Mouse (Mus musculus): Measurements from ENCODE around the gene Slc17a5.
"Not testable (repeated sequence)": the region's sequence is repeated elsewhere in the genome, so short reads cannot be mapped to it uniquely, and the experiment has no call there.

Slc17a5 gene

GRCm38 (mm10) chr9:78516125-78516524 lies 71.7 kb downstream of the Slc17a5 start:
- DNase-seq, result no peak

GRCm38 (mm10) chr9:78514681-78515080 lies 73.2 kb downstream of the Slc17a5 start:
- DNase-seq, result no peak

GRCm38 (mm10) chr9:78513776-78514500 lies 73.9 kb downstream of the Slc17a5 start:
- no peak for DNase-seq

- DNase-seq, result no peak
Observed at GRCm38 (mm10) chr9:78511705-78512104, 76.1 kb downstream of the Slc17a5 start.

- no peak for DNase-seq
Observed at GRCm38 (mm10) chr9:78508106-78508786, 79.6 kb downstream of the Slc17a5 start.

GRCm38 (mm10) chr9:78506722-78507077 lies 81.1 kb downstream of the Slc17a5 start:
- no peak for DNase-seq

GRCm38 (mm10) chr9:78506002-78506721 lies 81.7 kb downstream of the Slc17a5 start:
- DNase-seq, result no peak

- no peak for DNase-seq
Observed at GRCm38 (mm10) chr9:78505223-78505622, 82.6 kb downstream of the Slc17a5 start.

GRCm38 (mm10) chr9:78504679-78505078 lies 83.2 kb downstream of the Slc17a5 start:
- DNase-seq, result no peak

- no peak for DNase-seq
Observed at GRCm38 (mm10) chr9:78504133-78504532, 83.7 kb downstream of the Slc17a5 start.

GRCm38 (mm10) chr9:78503223-78504079 lies 84.4 kb downstream of the Slc17a5 start:
- peak; percentile 19 to 23 for DNase-seq

- no peak for DNase-seq
Observed at GRCm38 (mm10) chr9:78501284-78501683, 86.6 kb downstream of the Slc17a5 start.

GRCm38 (mm10) chr9:78500386-78500785 lies 87.5 kb downstream of the Slc17a5 start:
- DNase-seq, result no peak

GRCm38 (mm10) chr9:78493171-78493570 lies 94.7 kb downstream of the Slc17a5 start:
- DNase-seq, result no peak

- no peak for DNase-seq
Observed at GRCm38 (mm10) chr9:78492254-78492653, 95.6 kb downstream of the Slc17a5 start.

- no peak for DNase-seq
Observed at GRCm38 (mm10) chr9:78491169-78491568, 96.7 kb downstream of the Slc17a5 start.

GRCm38 (mm10) chr9:78488890-78489420 lies 98.9 kb downstream of the Slc17a5 start, which contains the start of gene Eef1a1:
TSS of gene Eef1a1 (minus strand) at chr9:78489151.
- DNase-seq, result peak; percentile 59 to 68

GRCm38 (mm10) chr9:78488021-78488420 lies 99.8 kb downstream of the Slc17a5 start:
- not testable (repeated sequence) for DNase-seq
